Mouse (Mus musculus) kidney, postnatal 14 days (tissue): ENCODE results near the gene Ptprj.
A peak's percentile ranks its signal among the peaks of the same experiment; 100 is the strongest.

Source experiments
- DNase-seq: peaks from one replicate; pipeline ENCODE4 v3.0.0; 2022; ENCODE audit warnings: mixed read lengths

Ptprj gene

DNA sequence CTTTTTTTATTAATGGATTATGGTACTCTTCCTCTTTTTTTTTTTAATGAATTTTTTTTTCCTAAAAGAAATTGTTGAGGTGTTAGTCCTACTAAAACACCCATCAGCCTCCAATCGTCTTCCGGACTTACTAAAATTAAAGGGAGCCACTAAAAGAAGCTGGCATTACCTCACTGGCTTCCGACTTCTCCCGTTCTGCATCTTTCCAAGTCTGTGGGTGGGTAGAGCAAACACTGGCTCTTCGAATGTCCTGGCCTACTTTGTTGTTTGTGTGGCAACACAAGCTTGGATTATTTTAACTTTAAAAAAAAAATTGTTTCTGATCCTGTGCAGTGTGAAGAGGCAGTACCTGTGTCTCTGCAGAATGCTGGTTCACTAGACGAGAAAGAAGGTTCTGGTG lies 62.2 kb downstream of the Ptprj start:
- DNase-seq: no peak

DNA sequence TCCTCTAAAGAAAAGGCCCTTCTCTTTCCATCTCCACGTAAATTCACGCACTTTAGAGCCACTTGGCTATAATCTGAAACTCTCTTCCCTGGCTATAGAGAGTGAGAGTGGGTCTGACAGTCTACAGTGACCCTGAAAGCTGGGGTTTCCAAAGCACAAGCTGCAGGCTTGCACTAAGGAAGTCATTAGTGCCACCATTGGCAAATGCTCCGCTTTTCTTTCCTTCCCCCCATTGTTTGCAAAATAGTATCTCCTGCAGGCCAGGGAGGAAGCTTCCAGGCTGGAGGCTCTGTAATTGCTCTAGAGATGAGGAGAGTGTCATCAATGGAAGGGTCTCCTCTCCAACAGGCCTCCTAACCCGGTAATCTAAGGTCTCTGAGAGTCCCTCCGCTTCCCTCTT lies 65.5 kb downstream of the Ptprj start:
- DNase-seq: no peak

DNA sequence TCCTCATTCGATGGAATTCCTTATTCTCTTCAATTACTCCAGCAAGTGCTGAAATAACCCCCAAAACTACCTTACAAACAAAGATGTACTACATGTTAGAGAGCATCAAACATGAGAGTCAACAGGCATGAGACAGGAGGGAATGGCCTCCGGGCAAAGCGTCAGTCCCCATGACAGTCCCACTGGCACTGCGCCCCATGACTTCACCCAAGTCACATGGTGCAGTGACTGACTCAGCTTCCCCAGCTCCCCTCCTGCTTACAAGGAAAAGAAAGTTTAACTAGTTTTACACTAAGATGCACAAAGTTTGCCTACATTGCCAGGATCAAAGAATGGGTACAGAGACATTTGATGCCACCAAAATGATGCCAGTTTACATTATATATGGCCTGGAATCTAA lies 71.2 kb downstream of the Ptprj start:
- no peak for DNase-seq

DNA sequence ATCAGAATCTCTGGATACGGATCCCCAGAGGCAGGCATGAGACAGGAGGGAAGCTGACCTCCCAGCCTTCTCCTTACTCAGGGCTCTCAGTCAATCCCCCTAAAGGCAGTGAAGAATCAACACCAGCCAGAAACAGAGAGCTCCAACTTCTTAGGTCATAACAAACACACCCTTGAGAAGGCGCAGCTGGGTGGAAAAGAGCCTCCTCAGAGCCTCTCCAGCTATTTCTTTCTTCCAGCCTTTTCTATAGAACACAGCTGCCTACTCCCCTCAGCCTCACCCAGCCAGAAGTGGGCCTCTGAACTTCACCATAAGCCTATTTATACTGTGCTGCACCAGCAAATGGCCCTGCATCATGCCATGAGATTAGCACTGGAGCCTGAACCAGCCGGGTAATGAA lies 74.3 kb downstream of the Ptprj start:
- no peak for DNase-seq

DNA sequence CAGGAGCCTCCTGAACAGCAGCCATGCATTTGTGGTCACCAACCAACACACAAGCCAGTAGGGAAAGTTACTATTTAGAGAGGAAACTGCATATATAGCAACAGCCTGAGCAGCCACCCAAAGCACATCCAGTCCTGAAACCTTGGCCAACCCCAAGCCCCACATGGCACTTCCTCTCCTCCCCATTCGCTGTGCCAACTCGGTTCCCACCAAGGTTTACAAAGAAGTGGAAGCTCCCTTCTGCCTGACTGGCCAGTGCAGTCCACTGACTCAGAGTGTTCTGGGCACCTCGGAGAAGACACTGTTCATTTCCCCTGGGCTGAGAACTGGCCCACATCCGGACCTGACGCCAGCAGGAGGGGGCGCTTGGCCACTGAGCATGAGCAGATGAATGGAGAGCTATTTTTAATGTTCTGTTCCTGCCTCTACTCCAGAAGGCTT lies 75.7 kb downstream of the Ptprj start:
- peak; percentile 28 for DNase-seq

DNA sequence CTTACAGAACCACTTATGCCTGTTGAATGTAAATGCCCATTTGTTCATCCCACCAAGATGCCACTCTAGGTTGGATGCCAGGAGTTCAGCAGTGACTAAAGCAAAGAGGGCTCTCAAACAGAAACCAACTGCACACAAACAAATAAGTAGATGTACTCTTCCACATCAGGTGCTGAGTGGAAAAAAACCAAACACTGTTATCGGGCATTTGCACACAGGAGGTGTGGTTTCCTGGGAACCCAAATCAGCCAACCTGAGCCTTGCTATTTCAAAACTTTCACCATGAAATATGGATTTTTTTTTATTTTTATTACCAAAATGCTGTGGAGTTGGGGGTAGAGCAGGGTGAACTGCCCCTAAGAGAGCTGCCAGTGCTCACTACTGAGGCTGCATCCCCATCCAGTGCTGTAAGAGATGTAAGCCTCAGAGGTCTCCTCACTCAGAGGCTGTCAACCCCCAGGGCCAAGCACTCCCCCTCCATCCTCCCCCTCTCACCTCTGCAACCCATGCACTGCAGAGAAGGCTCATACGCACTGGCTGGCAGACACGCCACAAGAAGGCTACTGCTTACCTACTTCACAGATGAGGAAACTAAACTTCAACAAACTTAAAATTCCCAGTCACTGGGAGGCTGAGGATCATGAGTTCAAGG lies 77.1 kb downstream of the Ptprj start:
- DNase-seq: no peak

DNA sequence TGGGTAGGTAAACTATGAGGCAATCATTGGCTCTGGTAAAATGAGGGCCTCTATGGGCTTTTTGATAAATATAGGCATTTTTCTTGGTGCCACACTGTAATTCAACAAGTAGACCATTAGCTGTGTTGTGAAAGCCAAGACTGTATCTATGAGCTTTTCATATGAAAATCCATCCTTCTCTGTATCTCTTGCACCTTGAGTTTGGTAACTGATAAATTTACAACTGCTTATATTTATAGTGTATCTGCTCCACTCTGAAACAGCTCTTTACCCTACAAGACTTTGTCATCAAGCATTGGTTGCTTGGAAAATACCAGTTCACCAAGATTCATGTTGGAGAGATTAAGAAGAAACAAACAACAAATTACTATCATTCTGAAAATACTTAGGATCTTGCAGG lies 77.7 kb downstream of the Ptprj start:
- DNase-seq: no peak

DNA sequence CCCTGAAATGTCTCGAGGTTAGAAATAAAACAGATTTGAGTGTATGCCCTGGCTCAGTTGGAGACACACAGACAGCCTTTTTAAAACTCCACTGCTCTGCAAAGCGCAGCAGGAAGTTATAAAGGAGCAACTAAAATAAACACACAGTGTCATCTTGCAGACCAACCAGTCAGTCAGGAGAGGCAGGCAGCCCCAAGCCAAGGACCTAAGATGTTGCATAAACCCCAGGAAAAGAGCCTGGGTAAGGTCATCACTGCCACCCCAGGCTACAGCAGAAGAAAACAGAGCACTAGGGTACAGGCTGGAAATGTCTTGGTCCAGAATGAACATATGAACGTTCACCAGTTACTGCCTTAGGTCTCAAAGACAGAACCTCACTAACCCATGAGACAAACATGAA lies 78.7 kb downstream of the Ptprj start:
- no peak for DNase-seq

DNA sequence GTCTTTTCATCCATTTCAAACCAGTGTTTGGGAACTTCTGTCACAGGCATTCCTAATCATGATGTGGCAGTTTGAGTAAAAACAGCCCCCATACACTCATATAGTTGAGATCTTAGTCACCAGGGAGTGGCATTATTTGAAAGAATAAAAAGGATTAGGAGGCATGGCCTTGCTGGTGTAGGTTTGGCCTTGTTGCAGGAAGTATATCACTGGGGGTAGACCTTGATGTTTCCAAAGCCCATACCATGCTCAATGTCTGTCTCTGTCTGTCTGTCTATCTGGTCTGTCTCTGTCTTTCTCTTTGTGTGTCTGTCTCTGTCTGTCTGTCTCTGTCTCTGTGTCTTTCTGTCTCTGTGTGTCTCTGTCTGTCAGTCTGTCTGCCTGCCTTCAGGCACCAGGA lies 79.6 kb downstream of the Ptprj start:
- DNase-seq: no peak

DNA sequence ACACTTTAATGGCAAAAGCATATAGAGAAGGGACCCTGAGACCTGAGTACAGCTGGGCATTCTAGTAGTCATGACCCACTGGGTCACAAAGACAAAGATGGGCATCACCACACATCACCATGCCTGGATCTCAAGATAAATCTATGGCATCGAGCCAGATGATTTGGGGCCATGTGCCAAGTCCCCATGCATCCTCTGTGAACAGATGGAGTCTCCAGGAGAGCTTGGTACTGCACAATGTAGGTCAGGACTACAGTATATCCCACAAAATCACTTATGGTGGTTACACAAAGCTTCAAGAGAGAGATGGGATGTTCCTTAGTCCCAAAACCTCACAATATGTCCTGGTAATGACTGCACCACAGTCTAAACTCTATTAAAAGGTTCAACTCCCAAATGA lies 81.4 kb downstream of the Ptprj start:
- no peak for DNase-seq

DNA sequence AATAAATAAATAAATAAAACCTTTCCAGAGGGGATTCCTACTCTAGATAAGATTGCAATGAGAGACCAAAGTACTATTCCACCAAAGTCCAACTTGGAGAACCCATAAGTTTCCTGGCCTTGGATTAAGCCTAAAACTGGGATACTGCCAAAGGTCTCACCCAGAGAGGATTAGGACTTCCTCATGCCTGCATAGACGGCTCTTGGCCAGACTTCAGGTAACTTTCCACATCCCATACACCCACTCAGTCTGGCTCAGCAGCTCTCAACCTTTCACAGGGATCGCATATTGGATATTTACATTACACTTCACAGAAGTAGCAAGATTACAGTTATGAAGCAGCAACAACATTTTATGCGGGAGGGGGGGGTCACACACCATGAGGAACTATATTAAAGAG lies 82.9 kb downstream of the Ptprj start:
- peak; percentile 43 for DNase-seq

DNA sequence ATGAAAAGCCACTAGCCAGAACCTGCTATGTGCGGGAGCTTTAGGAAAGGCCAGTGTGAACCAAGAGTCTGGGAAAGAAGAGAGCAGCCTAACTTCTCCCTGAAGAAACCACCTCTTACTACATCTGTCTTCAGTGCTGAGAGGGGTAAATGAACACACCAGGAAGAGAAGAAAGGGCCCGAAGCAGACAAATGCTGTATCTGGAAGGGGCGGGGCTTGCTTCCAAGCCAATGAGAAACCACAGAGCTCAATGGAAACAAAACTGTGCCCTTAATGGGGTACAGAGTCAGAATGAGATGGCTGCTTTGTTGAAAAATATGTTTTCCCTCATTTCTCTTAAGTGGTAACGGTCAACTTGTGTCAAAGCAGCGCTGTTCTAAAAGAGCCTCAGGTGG lies 83.8 kb downstream of the Ptprj start:
- no peak for DNase-seq

DNA sequence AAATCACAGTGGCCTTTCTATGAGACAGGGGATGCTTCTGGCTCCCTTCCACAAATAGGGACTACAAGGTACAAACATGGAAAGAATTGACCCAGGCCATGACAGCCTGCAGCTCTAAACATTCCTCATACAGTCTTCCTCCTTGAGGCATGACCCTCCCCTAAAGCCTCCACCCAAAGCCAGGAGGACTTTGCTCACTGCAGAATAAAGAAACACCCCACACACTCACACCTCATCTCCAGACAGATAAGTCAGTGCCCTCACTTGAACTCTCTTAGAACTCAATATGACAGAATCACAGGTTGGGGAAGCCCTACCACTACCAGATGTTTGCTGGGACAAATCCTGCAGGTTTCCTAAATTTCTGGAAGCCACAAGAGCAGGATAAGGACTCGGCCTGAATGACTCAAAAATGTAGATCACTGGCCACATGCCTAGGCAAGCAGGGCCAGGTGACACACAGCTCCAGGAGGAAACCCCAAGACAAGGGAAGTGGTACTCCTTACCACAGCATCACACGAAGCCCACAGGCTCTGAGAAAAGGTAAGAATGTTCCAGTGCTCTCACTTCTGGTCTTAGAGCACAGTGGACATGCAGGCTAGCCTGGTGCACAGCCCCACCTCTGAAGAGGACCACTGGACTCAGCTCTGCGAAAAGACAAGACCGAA lies 84.3 kb downstream of the Ptprj start:
- no peak for DNase-seq

DNA sequence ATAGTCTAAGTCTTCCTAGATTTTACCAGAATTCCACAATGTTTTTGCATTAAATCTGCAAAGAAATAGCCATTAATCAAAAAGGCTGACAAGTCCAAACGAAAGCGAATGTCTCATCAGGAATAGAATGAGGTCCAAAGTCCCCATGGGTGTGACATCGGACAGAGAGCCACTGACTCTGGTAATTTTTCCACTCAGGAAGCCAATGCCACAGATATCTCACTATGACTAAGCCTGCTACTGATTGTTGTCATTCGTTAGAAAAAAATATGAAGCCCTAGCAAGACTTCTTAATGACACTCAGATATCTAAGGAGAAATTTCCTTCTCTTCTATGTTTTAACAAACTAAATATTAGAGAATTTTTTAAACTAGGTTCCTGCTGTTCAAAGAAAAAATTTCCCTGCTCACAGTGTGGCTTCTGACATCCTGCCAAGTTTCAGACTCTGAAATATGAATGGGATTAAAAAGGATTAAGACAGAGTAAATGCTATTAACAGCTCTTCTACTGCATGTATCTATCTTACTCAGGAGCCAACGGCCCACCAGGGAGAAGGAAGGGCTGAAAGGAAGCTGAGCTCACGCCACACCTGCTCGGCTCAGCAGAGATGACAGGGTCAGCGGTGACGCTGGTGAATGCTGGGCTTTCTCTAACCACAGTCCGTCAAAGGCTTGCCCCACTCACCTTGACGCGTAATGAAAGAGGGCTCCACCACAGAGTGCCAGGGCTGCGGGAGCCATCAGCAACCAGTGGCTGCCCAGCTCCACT lies 90.0 kb downstream of the Ptprj start:
- no peak for DNase-seq

DNA sequence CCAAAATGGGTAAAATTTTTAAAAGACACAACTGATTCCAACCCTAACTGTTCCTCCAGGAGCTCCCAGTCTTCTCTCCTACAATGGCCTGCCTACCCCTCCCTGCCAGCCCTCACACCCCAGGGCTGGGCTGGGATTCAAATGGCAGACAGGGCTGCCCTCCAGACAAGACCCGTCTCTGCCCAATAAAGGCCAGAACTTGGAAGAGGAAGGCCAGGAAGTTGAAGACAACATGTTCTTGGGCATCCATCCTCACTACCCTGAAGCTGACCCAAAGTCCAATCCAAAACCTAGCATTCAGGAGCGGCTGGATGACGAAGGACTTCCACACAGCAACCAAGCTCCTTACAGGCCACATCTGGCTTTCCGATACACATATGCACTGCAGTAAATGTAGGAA lies 90.6 kb downstream of the Ptprj start:
- DNase-seq: no peak

DNA sequence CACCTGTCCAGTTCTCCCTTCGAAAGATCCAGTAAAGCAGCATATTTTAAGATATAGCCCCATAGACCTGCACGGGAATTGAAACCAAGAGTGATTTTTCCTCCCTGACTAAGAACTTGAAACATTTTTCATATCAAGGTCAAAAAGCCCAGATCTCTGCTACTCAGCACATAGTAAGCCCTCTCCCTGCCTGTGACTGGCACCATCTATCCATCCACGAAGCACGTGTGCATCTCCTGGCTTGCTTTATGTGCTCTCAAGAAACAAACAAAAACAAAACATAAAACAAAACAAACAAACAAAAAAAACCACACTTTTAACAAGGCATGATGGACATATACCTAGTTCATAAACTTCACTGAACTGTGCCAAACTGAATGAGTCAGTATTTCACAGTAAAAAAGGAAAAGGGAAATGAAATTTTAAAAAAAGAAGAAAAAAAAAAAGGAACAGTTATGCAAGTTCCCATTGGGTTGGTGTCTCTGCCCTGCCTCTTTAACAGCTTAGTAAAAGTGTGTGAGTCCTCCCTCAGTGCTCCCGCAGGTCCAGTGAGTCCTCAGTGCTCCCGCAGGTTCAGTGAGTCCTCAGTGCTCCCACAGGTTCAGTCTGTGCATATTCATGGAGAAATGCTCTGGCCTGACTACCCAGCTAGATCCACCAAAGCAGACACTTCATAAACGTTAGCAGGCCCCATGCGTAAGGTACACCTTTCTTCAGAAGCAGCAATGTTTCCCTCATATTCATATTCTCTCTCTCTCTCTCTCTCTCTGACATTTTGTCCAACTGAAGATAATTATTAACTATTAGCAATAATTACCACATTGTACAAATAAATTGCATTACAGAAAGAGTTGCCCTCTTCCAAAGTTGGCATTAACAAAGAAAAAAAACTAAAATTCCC lies 91.5 kb downstream of the Ptprj start:
- no peak for DNase-seq

DNA sequence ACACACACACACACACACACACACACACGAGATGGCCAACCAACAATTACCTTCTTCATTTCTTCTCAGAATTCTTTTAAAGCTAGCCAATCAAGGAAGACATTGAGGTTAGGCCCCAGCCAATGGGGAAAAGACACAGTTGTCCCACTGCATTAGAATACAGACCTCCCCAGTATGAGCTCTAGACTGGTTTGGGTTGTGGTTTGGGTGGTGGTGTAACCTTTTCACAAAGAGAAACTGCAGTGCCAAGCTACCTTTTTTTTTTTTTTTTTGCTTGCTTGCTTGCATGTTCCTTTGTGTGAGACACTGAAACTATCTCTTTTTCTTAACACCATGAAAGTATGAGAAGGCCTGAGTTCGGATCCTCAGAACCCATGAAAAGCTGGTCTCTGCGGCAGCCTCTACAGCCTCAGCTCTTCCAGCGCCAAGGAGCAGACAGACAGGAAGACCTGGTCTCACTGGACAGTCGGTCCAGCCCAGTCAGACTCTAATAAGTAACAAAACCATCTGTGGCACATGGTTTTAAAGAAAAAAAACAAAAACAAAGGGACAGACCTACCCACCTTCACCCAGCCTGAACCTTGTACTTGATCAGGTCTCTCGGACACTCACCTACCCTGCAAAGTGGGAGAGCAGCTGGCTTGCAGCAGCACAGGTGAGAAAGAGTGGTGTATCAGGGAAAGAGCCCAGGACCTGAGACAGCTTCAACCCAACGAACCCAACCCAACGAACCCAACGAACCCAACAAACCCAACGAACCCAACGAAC lies 92.8 kb downstream of the Ptprj start:
- DNase-seq: no peak

DNA sequence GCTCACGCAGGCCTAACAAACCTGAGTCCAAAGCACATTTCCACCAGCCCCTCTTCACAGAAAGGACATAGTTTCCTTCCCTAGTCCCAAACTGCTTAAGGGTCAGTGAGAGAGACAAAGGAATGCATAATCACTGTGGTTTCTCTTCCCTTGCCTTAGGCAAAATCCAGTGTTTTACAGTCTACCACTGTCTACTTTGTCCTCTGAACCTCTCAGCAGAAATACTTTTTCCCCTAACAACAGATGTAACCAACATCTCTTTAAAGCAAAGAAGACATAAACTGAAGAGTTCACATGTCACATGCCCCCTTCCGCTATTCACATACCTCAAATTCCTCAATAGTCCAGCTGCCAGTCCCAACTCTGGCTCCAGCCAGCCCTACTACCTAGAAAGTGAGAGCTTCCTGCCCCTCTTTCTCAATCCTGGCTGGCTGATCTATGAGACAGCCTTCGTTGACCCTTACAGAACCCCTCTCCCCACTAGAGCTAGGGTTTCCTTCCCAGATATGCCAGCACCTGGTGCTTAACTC lies 94.2 kb downstream of the Ptprj start:
- no peak for DNase-seq

DNA sequence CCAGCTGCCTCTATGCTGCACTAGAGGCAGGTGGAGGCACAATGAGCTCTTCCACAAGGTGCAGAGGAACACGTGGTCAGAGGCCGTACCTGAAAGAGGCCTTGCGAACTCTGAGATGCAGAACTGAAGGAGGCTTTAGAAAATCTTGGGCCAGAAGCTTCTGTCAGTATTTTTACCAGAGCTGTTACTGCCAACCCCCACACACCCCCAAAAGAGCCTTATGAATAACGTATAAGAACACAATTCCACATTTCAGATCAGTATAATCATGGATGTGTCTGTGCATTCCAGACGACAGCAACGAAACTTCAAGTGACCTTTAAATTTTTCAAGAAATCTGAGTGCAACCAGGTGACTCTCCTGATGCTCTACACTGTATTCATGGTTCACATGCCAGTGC lies 98.9 kb downstream of the Ptprj start:
- DNase-seq: no peak

DNA sequence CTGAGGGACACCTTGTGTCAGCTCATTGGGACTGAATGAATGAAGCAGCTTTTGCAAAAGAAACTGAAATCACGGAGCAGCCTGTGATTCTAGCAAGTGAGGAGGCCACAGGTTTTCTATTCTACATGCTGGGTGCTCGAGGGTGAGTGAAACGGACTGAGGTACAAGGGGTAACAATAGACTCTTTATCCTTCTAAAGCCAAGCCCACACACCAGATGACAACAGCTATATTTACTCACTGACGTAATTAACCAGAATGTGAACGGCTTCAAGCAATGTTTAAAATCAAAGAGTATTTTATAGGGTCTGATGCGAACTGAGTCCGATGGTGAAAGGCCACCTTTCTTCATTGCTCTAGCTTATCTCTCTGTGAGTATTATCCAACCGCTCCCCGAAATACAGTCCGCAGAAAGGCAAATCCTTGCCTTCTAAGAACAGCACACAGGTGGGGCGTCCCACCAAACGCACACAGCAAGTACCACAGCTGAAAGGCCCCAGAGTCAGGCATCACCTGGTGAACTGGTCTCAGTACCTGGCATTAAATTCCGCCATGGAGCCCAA lies 99.6 kb downstream of the Ptprj start:
- no peak for DNase-seq

DNA sequence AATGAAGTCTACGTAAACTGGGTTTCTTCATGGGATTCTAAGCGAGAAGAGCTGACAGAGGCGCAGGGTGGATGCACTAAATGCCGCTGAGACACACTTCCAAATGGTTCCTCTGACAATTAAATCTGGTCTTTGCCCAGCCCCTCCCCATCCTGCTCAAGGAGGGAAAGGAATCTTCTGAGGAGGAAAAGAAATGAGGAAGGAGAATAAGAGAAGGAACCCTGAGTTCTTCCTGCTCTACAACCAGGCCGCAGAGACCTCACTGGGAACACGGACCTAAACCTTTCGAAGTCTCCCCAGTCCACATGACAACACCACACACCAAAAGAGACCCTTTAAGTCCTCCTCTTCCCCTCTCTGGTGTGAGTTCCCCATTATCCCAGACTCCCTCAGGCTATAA lies 101.9 kb downstream of the Ptprj start:
- no peak for DNase-seq

DNA sequence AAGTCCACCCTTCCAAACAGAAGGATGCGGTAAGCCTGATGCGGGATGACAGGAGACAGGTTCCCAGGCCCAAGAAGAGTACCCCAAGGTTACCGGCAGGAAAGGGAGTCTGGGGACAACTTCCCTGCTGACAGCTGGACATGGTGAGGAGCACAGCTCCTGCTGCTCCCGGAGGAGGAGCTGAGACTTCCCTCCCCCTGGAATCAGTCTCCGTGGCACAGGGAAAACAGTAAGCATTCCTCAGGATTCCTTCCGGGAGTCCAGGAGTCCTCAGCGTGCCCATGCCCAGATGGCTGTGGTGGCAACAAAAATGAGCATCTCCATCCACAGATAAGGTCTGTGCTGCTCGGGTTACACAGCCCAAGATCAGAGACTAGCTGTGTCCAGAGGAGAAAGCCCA lies 102.8 kb downstream of the Ptprj start:
- no peak for DNase-seq
